Comparison of ENCODE assay signal across 20 mouse cellular contexts in the genomic region with DNA sequence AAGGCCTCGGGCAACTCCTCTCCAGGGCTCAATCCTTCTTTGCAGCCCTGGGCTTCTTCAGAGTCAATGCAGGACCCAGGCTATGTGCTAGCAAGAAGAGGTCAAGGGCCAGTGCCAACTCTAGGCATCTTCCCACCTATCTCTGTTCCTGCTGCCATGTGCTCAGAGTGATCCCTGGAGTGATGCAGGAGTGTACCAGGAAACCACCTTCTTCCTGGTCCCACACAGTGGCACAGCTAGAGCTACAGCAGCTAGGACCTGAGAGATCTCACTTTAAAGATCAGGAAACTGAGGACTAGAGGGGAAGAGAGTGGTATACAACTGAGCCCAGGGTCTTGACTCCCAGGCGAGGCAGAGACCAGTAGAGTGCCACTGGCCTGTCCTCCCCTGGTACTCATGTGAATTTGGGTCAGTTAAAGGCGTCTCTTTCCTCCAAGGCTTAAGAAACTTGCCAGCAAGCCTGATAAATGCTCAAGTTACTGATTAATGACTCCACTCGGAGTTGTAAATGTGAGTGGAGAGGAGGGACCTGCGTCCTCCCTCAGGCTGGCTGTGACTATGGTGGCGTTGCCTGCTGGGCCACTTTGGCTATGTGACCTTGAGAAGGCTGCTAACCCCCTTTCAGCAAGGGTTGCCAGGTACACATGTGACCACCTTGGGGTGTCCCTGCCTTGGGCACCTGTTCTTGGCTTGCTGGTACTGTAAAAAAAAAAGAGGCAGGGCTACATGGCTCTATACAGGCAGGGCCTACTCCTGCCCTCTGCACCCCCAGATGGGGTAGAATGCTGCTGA. TPM values are rescaled to one million over a fixed set of nuclear protein-coding genes. Genes with fewer than 3 reads are reported as not detected.
DNase-seq lines count a peak whose midpoint lies in the region; ATAC-seq lines count a peak whose summit lies in the region.
"Had no signal": no experiment of that assay in that cellular context is flagged by ENCODE, and none has a peak within 500 bp of the region (broad histone marks: within the 10 kb centered on the region; RNA-seq: fewer than 3 reads in every experiment).

No protein-coding gene starts in this region.

- H3K4me2 ChIP-seq in intestine, embryonic 15.5 days (replicated peaks) = no peak overlapping the region
- H3K4me2 ChIP-seq in kidney, embryonic 16.5 days (replicated peaks; ENCODE audit: low read depth, low read length) = no peak overlapping the region
- no peak overlapping the region for H3K4me2 ChIP-seq in hindbrain, embryonic 11.5 days (replicated peaks; ENCODE audit: low read depth, low read length)
- H3K4me2 ChIP-seq: heart, embryonic 13.5 days; hindbrain, embryonic 14.5 days; limb, embryonic 12.5 days; lung, embryonic 15.5 days; midbrain, embryonic 12.5 days; neural tube, embryonic 12.5 days had no signal

- peaks cover 6% of the 10 kb centered on the region for H3K27me3 ChIP-seq in intestine, embryonic 15.5 days (replicated peaks)
- peaks cover 16% of the 10 kb centered on the region; the same call in 1 of the 2 replicates for H3K27me3 ChIP-seq in kidney, embryonic 16.5 days (ENCODE audit: insufficient read depth, low read length)
- H3K27me3 ChIP-seq in hindbrain, embryonic 11.5 days (ENCODE audit: control insufficient read depth, insufficient read depth, low read length) = peaks cover 9% of the 10 kb centered on the region

- peaks cover 11% of the 10 kb centered on the region for H3K4me1 ChIP-seq in intestine, embryonic 15.5 days (replicated peaks)
- peaks cover 17% of the 10 kb centered on the region for H3K4me1 ChIP-seq in kidney, embryonic 16.5 days (ENCODE audit: insufficient read depth, low read length)
- no peaks in the 10 kb centered on the region for H3K4me1 ChIP-seq in hindbrain, embryonic 11.5 days (replicated peaks; ENCODE audit: control insufficient read depth, insufficient read depth, low read length)
- H3K4me1 ChIP-seq: neural tube, embryonic 12.5 days had no signal

- peak; percentile 74 for ATAC-seq in intestine, embryonic 15.5 days
- ATAC-seq in kidney, embryonic 16.5 days (ENCODE audit: low FRiP score, low TSS enrichment) = peak; percentile 52
- ATAC-seq in hindbrain, embryonic 11.5 days (ENCODE audit: low FRiP score) = no peak
- ATAC-seq: forebrain, embryonic 14.5 days had no signal

- no peaks in the 10 kb centered on the region for H3K9me3 ChIP-seq in intestine, embryonic 15.5 days
- no peaks in the 10 kb centered on the region for H3K9me3 ChIP-seq in kidney, embryonic 16.5 days (ENCODE audit: low read length)
- no peaks in the 10 kb centered on the region for H3K9me3 ChIP-seq in hindbrain, embryonic 11.5 days (ENCODE audit: control insufficient read depth, low read length)
- H3K9me3 ChIP-seq: heart, embryonic 13.5 days; limb, embryonic 12.5 days; lung, embryonic 15.5 days; midbrain, embryonic 12.5 days; neural tube, embryonic 12.5 days had no signal

- no peak overlapping the region for H3K4me3 ChIP-seq in intestine, embryonic 15.5 days (replicated peaks)
- H3K4me3 ChIP-seq in kidney, embryonic 16.5 days (ENCODE audit: low read length) = no peak overlapping the region
- H3K4me3 ChIP-seq in hindbrain, embryonic 11.5 days (ENCODE audit: low read depth, low read length) = no peak overlapping the region
- H3K4me3 ChIP-seq: heart, embryonic 13.5 days; limb, embryonic 12.5 days; lung, embryonic 15.5 days; midbrain, embryonic 12.5 days; neural tube, embryonic 12.5 days had no signal

- DNase-seq in kidney, adult 11 months = peak; percentile 88
- DNase-seq in skeletal muscle tissue, adult 2 months (ENCODE audit: low read depth, low spot score) = peak; percentile 22
- DNase-seq in layer of hippocampus, postnatal 36 days = no peak
- no peak for DNase-seq in hindbrain, embryonic 11.5 days (ENCODE audit: low spot score)
- no peak for DNase-seq in urinary bladder, adult 18-20 months (ENCODE audit: low spot score in 2 of 2)
- DNase-seq: B cell, adult 2 months; cerebellum, adult 2 months; layer of hippocampus, adult 9-11 months; right cerebral cortex, postnatal 4 days had no signal

- H3K27ac ChIP-seq in intestine, embryonic 15.5 days = peak overlapping the region; percentile 67
- peak overlapping the region; percentile 28 for H3K27ac ChIP-seq in kidney, embryonic 16.5 days (ENCODE audit: low read length)
- no peak overlapping the region for H3K27ac ChIP-seq in hindbrain, embryonic 11.5 days (ENCODE audit: low read depth, low read length)
- H3K27ac ChIP-seq: heart, embryonic 13.5 days; hindbrain, embryonic 14.5 days; limb, embryonic 12.5 days; liver, embryonic 14.5 days; lung, embryonic 15.5 days; macrophage; midbrain, embryonic 12.5 days; neural tube, embryonic 12.5 days had no signal

- H3K9ac ChIP-seq in intestine, embryonic 15.5 days = no peak overlapping the region
- no peak overlapping the region for H3K9ac ChIP-seq in kidney, embryonic 16.5 days (replicated peaks; ENCODE audit: low read length)
- H3K9ac ChIP-seq in hindbrain, embryonic 11.5 days (ENCODE audit: low read depth, low read length) = no peak overlapping the region
- H3K9ac ChIP-seq: heart, embryonic 13.5 days; hindbrain, embryonic 14.5 days; limb, embryonic 12.5 days; liver, embryonic 14.5 days; lung, embryonic 15.5 days; midbrain, embryonic 12.5 days; neural tube, embryonic 12.5 days had no signal

- no peaks in the 10 kb centered on the region for H3K36me3 ChIP-seq in intestine, embryonic 15.5 days
- no peaks in the 10 kb centered on the region for H3K36me3 ChIP-seq in kidney, embryonic 16.5 days (ENCODE audit: insufficient read depth, low read length)
- H3K36me3 ChIP-seq in hindbrain, embryonic 11.5 days (ENCODE audit: control insufficient read depth, insufficient read depth, low read length) = no peaks in the 10 kb centered on the region
- H3K36me3 ChIP-seq: heart, embryonic 13.5 days; limb, embryonic 12.5 days; lung, embryonic 15.5 days; midbrain, embryonic 12.5 days; neural tube, embryonic 12.5 days had no signal

- 49% methylated on average over 6 of the region's 6 CpGs for WGBS in intestine, embryonic 15.5 days
- WGBS in kidney, embryonic 16.5 days = 22% methylated on average over 6 of the region's 6 CpGs
- WGBS in hindbrain, embryonic 11.5 days = 63% methylated on average over 6 of the region's 6 CpGs

RNA-seq across cellular contexts. Expression of gene Mfsd4a, which starts 5.9 kb away (rescaled TPM):
- polyA plus RNA-seq in intestine, embryonic 15.5 days (2015; fragmentation: Nextera tagmentation; extraction: Ambion mirVana) = 8.7 and 10.3 TPM in 2 replicates
- 17.5 and 18.5 TPM in 2 replicates for polyA plus RNA-seq in kidney, embryonic 16.5 days (2015; fragmentation: Nextera tagmentation; extraction: Ambion mirVana)
- total RNA-seq in layer of hippocampus, postnatal 36 days (2021) = 10 to 100 TPM; 58.3 to 62.8 TPM
- polyA plus RNA-seq in hindbrain, embryonic 11.5 days (2014; fragmentation: Nextera tagmentation; extraction: Ambion mirVana) = 9.2 and 11.0 TPM in 2 replicates

RNA-seq across cellular contexts. Expression of gene Elk4, which starts 54.5 kb away (rescaled TPM):
- 15.2 and 16.0 TPM in 2 replicates for polyA plus RNA-seq in intestine, embryonic 15.5 days (2015; fragmentation: Nextera tagmentation; extraction: Ambion mirVana)
- 19.0 and 23.2 TPM in 2 replicates for polyA plus RNA-seq in kidney, embryonic 16.5 days (2015; fragmentation: Nextera tagmentation; extraction: Ambion mirVana)
- total RNA-seq in layer of hippocampus, postnatal 36 days (2021) = 10 to 100 TPM; 50.5 to 61.7 TPM
- polyA plus RNA-seq in hindbrain, embryonic 11.5 days (2014; fragmentation: Nextera tagmentation; extraction: Ambion mirVana) = 21.1 and 22.6 TPM in 2 replicates

Comparison
In these comparisons a context has a peak if more than half of its experiments do, and no peak if none do; other contexts are left out.
1. DNase-seq: peak in kidney, adult 11 months (single experiment) and skeletal muscle tissue, adult 2 months (single experiment); none in layer of hippocampus, postnatal 36 days (0 of 2), hindbrain, embryonic 11.5 days (single experiment) and urinary bladder, adult 18-20 months (0 of 2).